Mouse (Mus musculus) kidney, adult 2 months (tissue): Measurements from ENCODE around the gene Gbgt1.

Experiments
- CTCF ChIP-seq: fragments of 200-500 bp; conservative IDR thresholded peaks from 2 replicates; pipeline ENCODE4 v1.5.1; 2011; ENCODE audit warnings: low read depth, mild to moderate bottlenecking, control low read depth, low read length, moderate library complexity, mixed read lengths; ENCODE audit not compliant: insufficient read depth, insufficient read length
- POLR2A ChIP-seq: fragments of 200-500 bp; IDR thresholded peaks from one replicate; pipeline ENCODE4 v1.6.1; 2011; ENCODE audit warnings: low read depth, low read length, control low read depth

DNA sequence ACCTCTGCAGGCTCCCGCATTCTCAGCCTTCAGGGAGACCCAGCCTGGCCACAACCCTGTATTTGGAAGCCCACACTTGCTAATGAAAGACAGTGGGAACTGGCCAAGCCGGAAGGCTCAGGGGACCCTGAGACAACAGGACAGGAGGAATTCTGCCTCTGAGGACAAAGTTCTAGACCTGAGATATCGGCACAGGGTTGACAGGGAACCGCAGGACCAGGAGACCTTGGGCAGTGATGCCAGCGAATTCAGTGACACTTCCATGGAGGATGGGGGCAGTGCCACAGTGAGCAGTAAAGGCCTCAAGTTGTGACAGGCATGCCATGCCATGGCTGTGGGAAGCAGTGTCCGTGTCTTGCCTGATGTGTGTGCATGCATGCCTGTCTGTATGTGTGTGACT, 43.2 kb upstream of the Gbgt1 start:
- TF ChIP-seq POLR2A: no peak
- TF ChIP-seq CTCF: no peak
